Mouse (Mus musculus): ENCODE results near the gene Echdc2. TPM values are rescaled to one million over a fixed set of nuclear protein-coding genes. Genes with fewer than 3 reads are reported as not detected.

Echdc2 gene
- polyA plus RNA-seq (2015; fragmentation: Nextera tagmentation; extraction: Ambion mirVana) = 11.8 and 13.0 TPM in 2 replicates

- no peak within 1 kb of the TSS for H3K27ac ChIP-seq (ENCODE audit: low read length)
- no peaks in the 10 kb centered on the region for H3K27me3 ChIP-seq (replicated peaks; ENCODE audit: control insufficient read depth, insufficient read depth, low read length)
- H3K36me3 ChIP-seq (ENCODE audit: control insufficient read depth, insufficient read depth) = no peaks in the 10 kb centered on the region
- no peaks in the 10 kb centered on the region for H3K9me3 ChIP-seq (ENCODE audit: control insufficient read depth, low read length)
- H3K4me3 ChIP-seq (replicated peaks; ENCODE audit: low read length) = peak within 1 kb of the TSS; percentile 52
- H3K9ac ChIP-seq (replicated peaks; ENCODE audit: low read depth, low read length) = peak within 1 kb of the TSS; percentile 57
- WGBS = under 1% methylated on average over 43 of the region's 43 CpGs
- H3K4me1 ChIP-seq (replicated peaks; ENCODE audit: control insufficient read depth, insufficient read depth, low read length) = peaks cover 10% of the 10 kb centered on the region
- peak within 1 kb of the TSS; percentile 87 for H3K4me2 ChIP-seq (ENCODE audit: low read length)
- ATAC-seq = peak; percentile 71
Measured at GRCm38 (mm10) chr4:108165152-108165895, at the start of gene Echdc2. Echdc2 (plus strand) TSS chr4:108165437.

GRCm38 (mm10) chr4:108116466-108116865, 48.8 kb upstream of the Echdc2 start:
- no peaks in the 10 kb centered on the region for H3K9me3 ChIP-seq (ENCODE audit: control insufficient read depth, low read length)
- no peak overlapping the region for H3K9ac ChIP-seq (replicated peaks; ENCODE audit: low read depth, low read length)
- H3K4me3 ChIP-seq (replicated peaks; ENCODE audit: low read length) = no peak overlapping the region
- no peak overlapping the region for H3K4me2 ChIP-seq (ENCODE audit: low read length)
- 85% methylated on average over 2 of the region's 2 CpGs for WGBS
- no peaks in the 10 kb centered on the region for H3K27me3 ChIP-seq (replicated peaks; ENCODE audit: control insufficient read depth, insufficient read depth, low read length)
- no peaks in the 10 kb centered on the region for H3K4me1 ChIP-seq (replicated peaks; ENCODE audit: control insufficient read depth, insufficient read depth, low read length)
- no peak overlapping the region for H3K27ac ChIP-seq (ENCODE audit: low read length)
- no peaks in the 10 kb centered on the region; the same call in 1 of the 2 replicates for H3K36me3 ChIP-seq (ENCODE audit: control insufficient read depth, insufficient read depth)
- ATAC-seq = no peak

- Histone ChIP-seq H3K36me3 (ENCODE audit: control insufficient read depth, insufficient read depth) (no peaks in the 10 kb centered on the region), H3K9ac (replicated peaks; ENCODE audit: low read depth, low read length) (no peak overlapping the region), H3K27me3 (replicated peaks; ENCODE audit: control insufficient read depth, insufficient read depth, low read length) (no peaks in the 10 kb centered on the region), H3K4me2 (ENCODE audit: low read length) (no peak overlapping the region), H3K4me1 (replicated peaks; ENCODE audit: control insufficient read depth, insufficient read depth, low read length) (no peaks in the 10 kb centered on the region), H3K4me3 (replicated peaks; ENCODE audit: low read length) (no peak overlapping the region), H3K9me3 (ENCODE audit: control insufficient read depth, low read length) (no peaks in the 10 kb centered on the region), H3K27ac (ENCODE audit: low read length) (no peak overlapping the region)
- no peak for ATAC-seq
- WGBS = 92% methylated on average over 8 of the region's 8 CpGs
Measured at GRCm38 (mm10) chr4:108117488-108117887, 47.7 kb upstream of the Echdc2 start.

GRCm38 (mm10) chr4:108117924-108118876, 47.0 kb upstream of the Echdc2 start:
- Histone ChIP-seq H3K4me1 (replicated peaks; ENCODE audit: control insufficient read depth, insufficient read depth, low read length) (no peaks in the 10 kb centered on the region), H3K27ac (ENCODE audit: low read length) (0 out of 2 replicates have a peak overlapping the region, but pooled peaks have one; percentile 15), H3K9me3 (ENCODE audit: control insufficient read depth, low read length) (no peaks in the 10 kb centered on the region), H3K4me3 (replicated peaks; ENCODE audit: low read length) (peak overlapping the region; percentile 66), H3K9ac (replicated peaks; ENCODE audit: low read depth, low read length) (peak overlapping the region; percentile 60), H3K27me3 (replicated peaks; ENCODE audit: control insufficient read depth, insufficient read depth, low read length) (no peaks in the 10 kb centered on the region), H3K36me3 (ENCODE audit: control insufficient read depth, insufficient read depth) (no peaks in the 10 kb centered on the region), H3K4me2 (ENCODE audit: low read length) (peak overlapping the region; percentile 60)
- ATAC-seq = peak; percentile 95
- WGBS = 12% methylated on average over 43 of the region's 45 CpGs

GRCm38 (mm10) chr4:108124104-108124503, 41.1 kb upstream of the Echdc2 start:
- WGBS = 91% methylated on average over 1 of the region's 1 CpGs
- Histone ChIP-seq H3K36me3 (ENCODE audit: control insufficient read depth, insufficient read depth) (no peaks in the 10 kb centered on the region), H3K9ac (replicated peaks; ENCODE audit: low read depth, low read length) (no peak overlapping the region), H3K27me3 (replicated peaks; ENCODE audit: control insufficient read depth, insufficient read depth, low read length) (no peaks in the 10 kb centered on the region), H3K4me1 (replicated peaks; ENCODE audit: control insufficient read depth, insufficient read depth, low read length) (no peaks in the 10 kb centered on the region), H3K9me3 (ENCODE audit: control insufficient read depth, low read length) (no peaks in the 10 kb centered on the region), H3K27ac (ENCODE audit: low read length) (no peak overlapping the region), H3K4me2 (ENCODE audit: low read length) (no peak overlapping the region), H3K4me3 (replicated peaks; ENCODE audit: low read length) (no peak overlapping the region)
- no peak for ATAC-seq

- H3K4me1 ChIP-seq (replicated peaks; ENCODE audit: control insufficient read depth, insufficient read depth, low read length) = no peaks in the 10 kb centered on the region
- no peak for ATAC-seq
- no peaks in the 10 kb centered on the region for H3K36me3 ChIP-seq (ENCODE audit: control insufficient read depth, insufficient read depth)
- no peak overlapping the region for H3K9ac ChIP-seq (replicated peaks; ENCODE audit: low read depth, low read length)
- no peak overlapping the region for H3K27ac ChIP-seq (ENCODE audit: low read length)
- H3K9me3 ChIP-seq (ENCODE audit: control insufficient read depth, low read length) = no peaks in the 10 kb centered on the region
- no peaks in the 10 kb centered on the region for H3K27me3 ChIP-seq (replicated peaks; ENCODE audit: control insufficient read depth, insufficient read depth, low read length)
- H3K4me2 ChIP-seq (ENCODE audit: low read length) = no peak overlapping the region
- no peak overlapping the region for H3K4me3 ChIP-seq (replicated peaks; ENCODE audit: low read length)
- 88% methylated on average over 4 of the region's 4 CpGs for WGBS
Measured at GRCm38 (mm10) chr4:108126260-108126659, 39.0 kb upstream of the Echdc2 start.

GRCm38 (mm10) chr4:108127516-108127915, 37.7 kb upstream of the Echdc2 start:
- Histone ChIP-seq H3K27ac (ENCODE audit: low read length) (no peak overlapping the region), H3K9ac (replicated peaks; ENCODE audit: low read depth, low read length) (no peak overlapping the region), H3K27me3 (replicated peaks; ENCODE audit: control insufficient read depth, insufficient read depth, low read length) (no peaks in the 10 kb centered on the region), H3K4me1 (replicated peaks; ENCODE audit: control insufficient read depth, insufficient read depth, low read length) (no peaks in the 10 kb centered on the region), H3K4me3 (replicated peaks; ENCODE audit: low read length) (no peak overlapping the region), H3K36me3 (ENCODE audit: control insufficient read depth, insufficient read depth) (no peaks in the 10 kb centered on the region), H3K4me2 (ENCODE audit: low read length) (no peak overlapping the region), H3K9me3 (ENCODE audit: control insufficient read depth, low read length) (no peaks in the 10 kb centered on the region)
- 89% methylated on average over 5 of the region's 5 CpGs for WGBS
- ATAC-seq = no peak

- Histone ChIP-seq H3K4me3 (replicated peaks; ENCODE audit: low read length) (no peak overlapping the region), H3K9ac (replicated peaks; ENCODE audit: low read depth, low read length) (no peak overlapping the region), H3K27ac (ENCODE audit: low read length) (no peak overlapping the region), H3K4me2 (ENCODE audit: low read length) (no peak overlapping the region), H3K36me3 (ENCODE audit: control insufficient read depth, insufficient read depth) (no peaks in the 10 kb centered on the region), H3K27me3 (replicated peaks; ENCODE audit: control insufficient read depth, insufficient read depth, low read length) (no peaks in the 10 kb centered on the region), H3K9me3 (ENCODE audit: control insufficient read depth, low read length) (no peaks in the 10 kb centered on the region), H3K4me1 (replicated peaks; ENCODE audit: control insufficient read depth, insufficient read depth, low read length) (no peaks in the 10 kb centered on the region)
- WGBS = 88% methylated on average over 2 of the region's 2 CpGs
- ATAC-seq = no peak
Measured at GRCm38 (mm10) chr4:108128339-108128738, 36.9 kb upstream of the Echdc2 start.

GRCm38 (mm10) chr4:108130452-108130851, 34.8 kb upstream of the Echdc2 start:
- no peak for ATAC-seq
- no peak overlapping the region for H3K4me2 ChIP-seq (ENCODE audit: low read length)
- 91% methylated on average over 3 of the region's 3 CpGs for WGBS
- H3K27ac ChIP-seq (ENCODE audit: low read length) = no peak overlapping the region
- no peak overlapping the region for H3K9ac ChIP-seq (replicated peaks; ENCODE audit: low read depth, low read length)
- no peaks in the 10 kb centered on the region for H3K27me3 ChIP-seq (replicated peaks; ENCODE audit: control insufficient read depth, insufficient read depth, low read length)
- no peaks in the 10 kb centered on the region for H3K9me3 ChIP-seq (ENCODE audit: control insufficient read depth, low read length)
- no peaks in the 10 kb centered on the region for H3K4me1 ChIP-seq (replicated peaks; ENCODE audit: control insufficient read depth, insufficient read depth, low read length)
- H3K4me3 ChIP-seq (replicated peaks; ENCODE audit: low read length) = no peak overlapping the region
- no peaks in the 10 kb centered on the region for H3K36me3 ChIP-seq (ENCODE audit: control insufficient read depth, insufficient read depth)
